Mouse (Mus musculus): ENCODE results near the gene Anks1. TPM values are rescaled to one million over a fixed set of nuclear protein-coding genes. Genes with fewer than 3 reads are reported as not detected.
A peak's percentile ranks its signal among the peaks of the same experiment; 100 is the strongest.

Anks1 gene
- polyA plus RNA-seq, 1 experiment from 2014 or later, result 19.0 TPM

DNA sequence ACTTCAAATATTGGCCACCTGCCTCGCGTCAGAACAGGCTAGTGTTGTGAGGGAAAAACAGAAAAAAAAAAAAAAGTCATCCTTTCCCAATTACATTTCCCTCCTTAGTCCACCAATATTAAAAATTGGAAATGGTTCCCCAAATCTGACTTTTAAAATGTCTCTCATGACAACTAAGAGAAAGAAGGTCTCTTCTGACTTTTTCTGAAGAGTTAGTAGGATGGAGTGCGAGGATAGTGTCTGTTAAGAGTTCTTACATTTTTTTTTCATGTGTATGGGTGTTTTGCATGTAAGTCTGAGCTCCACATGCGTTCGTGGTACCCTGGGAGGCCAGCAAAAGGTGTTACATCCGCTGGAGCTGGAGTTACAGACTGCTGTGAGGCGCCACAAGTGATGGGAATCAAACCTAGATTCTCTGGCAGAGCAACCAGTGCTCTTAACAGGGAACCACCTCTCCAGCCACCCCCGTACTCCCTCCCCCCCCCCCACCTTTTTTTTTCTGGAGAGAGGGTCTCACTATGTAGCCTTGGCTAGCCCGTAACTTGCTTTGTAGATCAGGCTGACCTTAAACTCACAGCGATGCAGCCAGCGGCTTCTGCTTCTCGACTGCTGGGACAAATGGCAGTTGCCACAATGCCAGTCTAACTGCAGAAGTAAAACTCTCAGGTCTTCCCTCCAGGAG, 759 bp upstream of the Anks1 start:
- 0 out of 2 replicates have a peak, but pooled peaks have one; percentile 2 for ATAC-seq (ENCODE audit: insufficient number of reproducible peaks, insufficient read depth, low FRiP score, low TSS enrichment, low read depth)
- H3K4me2 ChIP-seq, result peak overlapping the region; percentile 87
- WGBS, result under 1% methylated on average over 12 of the region's 12 CpGs

DNA sequence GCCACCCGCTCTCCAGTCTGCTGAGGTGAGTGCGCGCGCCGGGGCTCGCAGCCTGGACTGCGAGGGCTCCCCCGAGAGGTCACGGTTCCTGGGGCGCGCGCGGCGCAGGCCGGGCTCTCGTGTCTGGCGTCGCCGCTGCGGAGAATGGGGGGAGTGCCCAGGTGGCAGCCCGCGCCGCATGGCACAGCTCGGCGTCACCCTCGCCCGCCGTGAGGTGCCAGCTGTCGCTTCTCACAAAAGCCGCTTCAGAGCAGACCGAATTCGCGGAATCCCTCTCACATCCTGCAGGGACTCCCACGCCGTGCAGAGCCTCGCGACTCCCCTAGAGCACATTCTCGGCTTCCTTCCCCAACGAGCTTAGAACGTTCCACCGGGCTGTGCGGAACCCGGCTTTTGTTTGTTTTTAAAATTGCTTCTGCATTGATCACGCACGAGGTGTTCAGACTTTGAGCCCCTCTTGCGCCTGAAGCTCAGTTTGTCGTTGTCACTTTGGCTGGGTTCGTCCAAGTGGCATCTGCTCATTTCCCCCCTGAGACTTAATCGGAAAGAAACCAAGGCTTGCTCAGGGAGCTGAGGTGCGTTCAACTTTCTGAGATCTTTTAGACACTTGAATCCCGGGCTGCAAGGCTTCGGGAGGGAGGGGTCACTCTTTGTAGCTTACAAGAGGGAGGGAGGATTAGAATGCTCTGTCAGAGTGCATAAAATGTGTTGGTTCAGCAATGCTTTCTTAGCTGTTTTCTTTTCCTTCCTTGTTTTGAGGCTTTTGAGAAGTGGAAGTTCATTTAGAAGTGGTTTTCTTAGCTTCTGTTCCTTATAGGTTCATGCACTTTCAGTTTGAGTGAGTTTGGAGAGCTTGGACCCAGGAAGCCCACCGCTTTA, 755 bp downstream of the Anks1 start, which contains the start of gene Taf11:
Gene Taf11 (minus strand): TSS at position 223 of the 879 bp plus-strand sequence.
- 1% methylated on average over 49 of the region's 53 CpGs for WGBS
- H3K9me3 ChIP-seq, result no peaks in the 10 kb centered on the region
- no peaks in the 10 kb centered on the region for H3K27me3 ChIP-seq
- H3K36me3 ChIP-seq, result peaks cover 14% of the 10 kb centered on the region
- H3K9ac ChIP-seq (replicated peaks), result peak within 1 kb of the TSS; percentile 87
- peak; percentile 50 for ATAC-seq (ENCODE audit: insufficient number of reproducible peaks, insufficient read depth, low FRiP score, low TSS enrichment, low read depth)
- peak within 1 kb of the TSS; percentile 88 for H3K27ac ChIP-seq
- H3K4me2 ChIP-seq, result peak within 1 kb of the TSS; percentile 87
- H3K4me1 ChIP-seq (replicated peaks), result peaks cover 31% of the 10 kb centered on the region
- peak within 1 kb of the TSS; percentile 97 for H3K4me3 ChIP-seq (replicated peaks)

More for the DNA sequence above, 759 bp upstream of the Anks1 start:
- Histone ChIP-seq H3K4me3 (replicated peaks) (peak overlapping the region; percentile 97), H3K9me3 (no peaks in the 10 kb centered on the region), H3K27ac (peak overlapping the region; percentile 88), H3K36me3 (peaks cover 19% of the 10 kb centered on the region), H3K4me1 (replicated peaks) (peaks cover 31% of the 10 kb centered on the region), H3K9ac (replicated peaks) (peak overlapping the region; percentile 90), H3K27me3 (no peaks in the 10 kb centered on the region)

DNA sequence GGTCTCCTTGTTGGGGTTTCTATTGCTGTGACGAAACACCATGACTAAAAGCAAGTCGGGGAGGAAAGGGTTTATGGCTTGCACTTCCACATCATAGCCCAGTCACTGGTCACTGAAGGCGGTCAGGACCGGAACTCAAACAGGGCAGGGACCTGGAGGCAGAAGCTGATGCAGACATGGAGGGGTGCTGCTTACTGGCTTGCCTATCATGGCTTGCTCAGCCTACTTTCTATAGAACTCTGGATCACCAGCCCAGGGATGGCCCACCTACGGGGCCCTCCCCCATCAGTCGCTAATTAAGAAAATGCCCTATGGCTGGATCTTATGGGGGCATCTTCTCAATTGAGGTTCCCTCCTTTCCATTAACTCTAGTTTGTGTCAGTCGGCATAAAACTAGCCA, 2.3 kb downstream of the Anks1 start:
- H3K4me2 ChIP-seq, result 0 out of 2 replicates have a peak overlapping the region, but pooled peaks have one; percentile 87
- H3K27me3 ChIP-seq, result no peaks in the 10 kb centered on the region
- peaks cover 10% of the 10 kb centered on the region for H3K36me3 ChIP-seq
- H3K9ac ChIP-seq (replicated peaks), result no peak overlapping the region
- H3K4me3 ChIP-seq (replicated peaks), result no peak overlapping the region; the same call in 1 of the 2 replicates
- H3K4me1 ChIP-seq (replicated peaks), result peaks cover 29% of the 10 kb centered on the region
- H3K9me3 ChIP-seq, result no peaks in the 10 kb centered on the region
- no peak for ATAC-seq (ENCODE audit: insufficient number of reproducible peaks, insufficient read depth, low FRiP score, low TSS enrichment, low read depth)
- no peak overlapping the region for H3K27ac ChIP-seq
- WGBS, result 89% methylated on average over 7 of the region's 7 CpGs

DNA sequence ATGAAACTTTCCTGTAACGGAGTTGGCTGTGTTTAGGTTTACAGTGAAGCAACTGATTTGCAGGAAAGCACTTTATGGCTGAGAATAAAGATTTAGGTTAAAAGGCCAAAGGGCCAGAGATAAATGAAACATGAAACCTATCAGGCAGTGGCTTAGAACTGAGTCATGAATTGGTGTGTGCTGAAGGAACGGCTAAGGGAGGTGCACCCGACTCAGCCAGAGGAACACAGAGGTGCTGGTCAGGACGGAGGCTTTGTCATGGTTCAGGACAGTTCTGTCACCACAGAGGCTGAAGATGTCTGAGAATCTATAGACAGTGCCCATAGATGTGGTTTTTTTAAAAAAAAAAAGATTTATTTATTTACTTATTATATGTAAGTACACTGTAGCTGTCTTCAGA, 5.6 kb downstream of the Anks1 start:
- no peak for ATAC-seq (ENCODE audit: insufficient number of reproducible peaks, insufficient read depth, low FRiP score, low TSS enrichment, low read depth)
- no peak overlapping the region for H3K27ac ChIP-seq
- H3K4me1 ChIP-seq (replicated peaks), result peaks cover 26% of the 10 kb centered on the region
- peaks cover 10% of the 10 kb centered on the region for H3K36me3 ChIP-seq
- H3K4me2 ChIP-seq, result no peak overlapping the region
- WGBS, result 79% methylated on average over 4 of the region's 4 CpGs
- no peaks in the 10 kb centered on the region for H3K9me3 ChIP-seq
- H3K27me3 ChIP-seq, result no peaks in the 10 kb centered on the region
- no peak overlapping the region for H3K4me3 ChIP-seq (replicated peaks)
- no peak overlapping the region for H3K9ac ChIP-seq (replicated peaks)

DNA sequence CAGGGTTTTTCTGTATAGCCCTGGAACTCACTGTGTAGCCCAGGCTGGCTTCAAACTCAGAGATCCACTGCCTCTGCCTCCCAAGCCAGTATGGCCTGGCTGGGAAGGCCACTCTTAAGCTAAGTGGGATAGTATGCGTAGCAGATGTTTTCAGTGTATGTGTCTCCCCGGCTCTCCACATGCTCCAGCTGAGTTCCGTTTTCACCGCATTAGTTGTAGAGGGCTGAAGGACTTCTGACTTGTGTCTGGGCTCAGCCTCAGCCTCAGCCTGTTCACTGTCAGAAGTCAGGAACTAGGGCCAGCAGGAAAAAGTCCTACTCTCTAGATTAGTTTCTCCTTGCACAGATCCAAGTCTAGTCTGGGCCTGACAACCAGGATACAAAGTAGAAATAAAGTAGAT, 7.3 kb downstream of the Anks1 start:
- Histone ChIP-seq H3K36me3 (peaks cover 10% of the 10 kb centered on the region), H3K4me1 (replicated peaks) (peaks cover 18% of the 10 kb centered on the region), H3K27ac (no peak overlapping the region), H3K4me2 (no peak overlapping the region), H3K4me3 (replicated peaks) (no peak overlapping the region), H3K27me3 (no peaks in the 10 kb centered on the region), H3K9me3 (no peaks in the 10 kb centered on the region), H3K9ac (replicated peaks) (no peak overlapping the region)
- WGBS, result 61% methylated on average over 4 of the region's 4 CpGs
- ATAC-seq (ENCODE audit: insufficient number of reproducible peaks, insufficient read depth, low FRiP score, low TSS enrichment, low read depth), result no peak

DNA sequence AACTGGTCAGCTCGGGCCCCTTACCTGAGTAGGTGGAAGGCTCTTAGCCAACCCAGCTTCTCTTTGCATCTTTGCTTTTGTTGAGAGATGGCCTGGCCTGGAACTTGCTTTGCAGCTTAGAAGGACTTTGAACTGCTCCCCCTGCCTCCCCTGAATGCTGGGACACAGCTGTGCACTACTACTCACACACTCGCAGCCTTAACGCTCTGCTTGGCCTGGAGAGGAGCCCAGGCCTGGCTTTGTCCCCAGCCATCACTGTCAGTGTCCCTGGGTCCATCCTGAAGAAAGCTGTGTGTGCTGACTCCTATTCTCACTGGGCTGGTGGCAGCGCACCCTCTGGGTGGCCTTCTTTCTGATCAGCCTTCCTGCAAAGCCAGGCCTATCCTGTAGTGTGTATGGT, 11.6 kb downstream of the Anks1 start:
- 0 out of 2 replicates have a peak overlapping the region, but pooled peaks have one; percentile 23 for H3K27ac ChIP-seq
- H3K9ac ChIP-seq (replicated peaks), result 0 out of 2 replicates have a peak overlapping the region, but pooled peaks have one; percentile 12

DNA sequence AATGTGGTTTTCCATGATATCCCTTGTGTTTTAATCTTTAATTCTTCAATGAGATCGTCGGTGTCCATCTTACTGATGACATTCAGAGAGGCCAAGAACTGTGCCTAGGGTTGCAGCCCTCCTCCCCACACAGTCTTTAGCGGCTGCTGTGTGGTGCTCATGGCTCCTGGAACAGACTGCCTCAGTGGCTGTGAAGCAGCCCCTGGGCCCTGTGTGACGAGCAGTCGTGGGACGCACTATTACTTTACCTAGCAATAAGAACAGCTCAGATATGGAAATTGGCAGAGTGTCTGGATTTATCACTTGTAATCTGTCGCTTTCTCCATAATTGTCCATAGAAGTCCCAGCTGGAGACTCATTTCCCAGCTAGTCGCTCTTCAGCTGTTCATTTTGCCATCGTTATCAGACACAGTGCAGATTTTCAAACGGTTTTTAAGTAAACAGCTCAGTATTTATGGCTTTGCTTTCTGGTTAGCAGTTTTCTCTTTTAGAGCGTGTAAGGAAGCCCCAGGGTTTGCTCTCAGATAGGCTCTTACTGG, 13.1 kb downstream of the Anks1 start:
- no peak for ATAC-seq (ENCODE audit: insufficient number of reproducible peaks, insufficient read depth, low FRiP score, low TSS enrichment, low read depth)
- Histone ChIP-seq H3K36me3 (peaks cover 19% of the 10 kb centered on the region; the same call in 1 of the 2 replicates), H3K4me3 (replicated peaks) (no peak overlapping the region), H3K4me2 (no peak overlapping the region), H3K27me3 (no peaks in the 10 kb centered on the region), H3K4me1 (replicated peaks) (peaks cover 18% of the 10 kb centered on the region), H3K27ac (no peak overlapping the region), H3K9me3 (no peaks in the 10 kb centered on the region), H3K9ac (replicated peaks) (no peak overlapping the region)
- WGBS, result 76% methylated on average over 11 of the region's 11 CpGs

More for the DNA sequence above, 11.6 kb downstream of the Anks1 start:
- no peak overlapping the region for H3K4me2 ChIP-seq
- no peak for ATAC-seq (ENCODE audit: insufficient number of reproducible peaks, insufficient read depth, low FRiP score, low TSS enrichment, low read depth)
- no peaks in the 10 kb centered on the region for H3K27me3 ChIP-seq
- H3K4me1 ChIP-seq (replicated peaks), result peaks cover 13% of the 10 kb centered on the region
- WGBS, result 84% methylated on average over 4 of the region's 4 CpGs
- no peaks in the 10 kb centered on the region for H3K9me3 ChIP-seq
- H3K36me3 ChIP-seq, result peaks cover 19% of the 10 kb centered on the region; the same call in 1 of the 2 replicates
- H3K4me3 ChIP-seq (replicated peaks), result no peak overlapping the region

DNA sequence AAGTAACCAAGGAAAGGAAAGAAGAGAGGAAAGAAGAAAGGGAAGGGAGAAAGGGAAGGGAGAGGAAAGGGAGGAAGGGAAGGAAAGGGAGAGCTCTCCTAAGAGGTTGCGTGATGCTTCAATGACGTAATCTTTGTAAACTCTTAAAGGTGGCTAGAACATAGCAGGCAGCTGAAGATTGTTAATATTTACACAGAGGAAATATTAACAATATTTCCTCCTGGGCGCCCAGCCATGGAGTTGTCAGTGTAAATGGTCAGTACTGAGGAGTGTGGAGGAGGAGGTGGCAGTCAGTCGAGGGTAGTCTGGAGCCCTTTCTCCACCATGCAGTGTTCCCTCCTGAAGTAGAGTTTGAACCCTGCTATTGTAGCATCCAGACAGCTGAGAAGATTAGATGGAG, 15.9 kb downstream of the Anks1 start:
- 86% methylated on average over 4 of the region's 4 CpGs for WGBS
- H3K4me3 ChIP-seq (replicated peaks), result no peak overlapping the region

DNA sequence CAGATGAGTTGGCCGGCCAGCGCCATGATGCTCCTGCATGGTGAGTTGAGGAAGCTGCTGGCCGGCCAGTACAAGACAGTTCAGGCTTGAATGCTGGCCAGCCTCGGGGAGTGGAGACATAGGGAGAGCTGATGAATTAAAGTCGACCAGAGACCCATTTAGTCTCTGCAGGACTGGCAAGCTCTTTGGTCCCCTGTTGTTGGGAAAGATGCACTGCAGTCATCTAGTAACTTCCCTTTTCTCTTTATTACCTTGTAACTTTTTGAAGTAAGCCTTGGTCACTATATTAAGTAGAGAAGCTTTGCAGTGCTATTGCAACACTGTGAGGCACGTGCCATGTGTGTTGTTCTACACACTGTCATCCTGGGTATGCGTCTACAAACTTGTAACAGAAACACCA, 16.4 kb downstream of the Anks1 start:
- ATAC-seq (ENCODE audit: insufficient number of reproducible peaks, insufficient read depth, low FRiP score, low TSS enrichment, low read depth), result no peak
- Histone ChIP-seq H3K4me1 (replicated peaks) (peaks cover 11% of the 10 kb centered on the region; the same call in 1 of the 2 replicates), H3K9ac (replicated peaks) (no peak overlapping the region), H3K4me2 (no peak overlapping the region), H3K27me3 (no peaks in the 10 kb centered on the region), H3K9me3 (no peaks in the 10 kb centered on the region), H3K36me3 (peaks cover 25% of the 10 kb centered on the region; the same call in 1 of the 2 replicates), H3K4me3 (replicated peaks) (no peak overlapping the region), H3K27ac (no peak overlapping the region)
- WGBS, result 82% methylated on average over 7 of the region's 7 CpGs

More for the DNA sequence above, 15.9 kb downstream of the Anks1 start:
- Histone ChIP-seq H3K9ac (replicated peaks) (no peak overlapping the region), H3K4me2 (no peak overlapping the region), H3K36me3 (peaks cover 25% of the 10 kb centered on the region; the same call in 1 of the 2 replicates), H3K27ac (no peak overlapping the region), H3K9me3 (no peaks in the 10 kb centered on the region), H3K27me3 (no peaks in the 10 kb centered on the region), H3K4me1 (replicated peaks) (peaks cover 11% of the 10 kb centered on the region; the same call in 1 of the 2 replicates)
- no peak for ATAC-seq (ENCODE audit: insufficient number of reproducible peaks, insufficient read depth, low FRiP score, low TSS enrichment, low read depth)

DNA sequence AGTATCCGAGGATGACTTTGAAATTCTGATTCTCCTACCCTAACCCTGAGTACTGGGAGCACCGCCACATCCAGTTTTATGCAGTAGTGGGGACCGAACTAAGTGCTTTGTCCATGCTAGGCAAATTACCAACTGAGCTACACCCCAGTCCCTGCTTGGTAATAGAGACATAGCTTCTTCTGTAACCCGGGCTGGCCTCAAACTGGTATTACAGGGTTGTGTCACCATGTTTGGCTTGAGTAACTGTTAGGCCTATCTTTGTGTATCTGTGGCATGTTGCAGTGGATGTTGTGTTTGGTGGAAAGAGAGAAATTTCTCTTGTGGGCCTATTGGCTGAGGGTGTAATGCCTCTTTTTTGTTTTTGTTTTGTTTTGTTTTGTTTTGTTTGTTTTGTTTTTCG, 21.2 kb downstream of the Anks1 start:
- Histone ChIP-seq H3K9ac (replicated peaks) (no peak overlapping the region), H3K4me2 (no peak overlapping the region), H3K36me3 (peaks cover 6% of the 10 kb centered on the region; the same call in 1 of the 2 replicates), H3K4me1 (replicated peaks) (0 out of 2 replicates have a peak, but pooled peaks cover 5% of the 10 kb centered on the region), H3K4me3 (replicated peaks) (no peak overlapping the region), H3K27ac (no peak overlapping the region), H3K27me3 (no peaks in the 10 kb centered on the region), H3K9me3 (no peaks in the 10 kb centered on the region)
- 94% methylated on average over 5 of the region's 5 CpGs for WGBS
- ATAC-seq (ENCODE audit: insufficient number of reproducible peaks, insufficient read depth, low FRiP score, low TSS enrichment, low read depth), result no peak

DNA sequence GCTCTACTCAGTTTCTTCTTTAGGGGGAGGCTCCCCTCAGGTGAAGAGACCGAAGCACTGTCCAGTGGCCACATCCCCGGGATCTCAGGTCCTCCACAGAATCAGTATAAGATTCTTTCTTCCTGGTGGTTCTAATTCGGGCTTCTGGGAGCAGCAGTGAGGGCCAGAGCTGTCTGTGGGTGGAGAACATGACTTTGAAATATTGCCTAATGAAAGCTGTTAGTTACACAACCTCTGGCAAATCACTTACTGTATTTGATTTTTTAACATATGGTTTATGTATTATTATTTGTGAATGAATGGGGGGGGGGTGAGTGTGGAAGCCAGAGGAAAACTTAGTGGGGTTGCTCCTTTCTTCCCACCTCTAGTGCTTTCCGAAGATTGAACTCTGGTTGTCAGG, 22.7 kb downstream of the Anks1 start:
- H3K9ac ChIP-seq (replicated peaks), result no peak overlapping the region

More for the DNA sequence above, 22.7 kb downstream of the Anks1 start:
- no peaks in the 10 kb centered on the region for H3K9me3 ChIP-seq
- H3K4me1 ChIP-seq (replicated peaks), result peaks cover 5% of the 10 kb centered on the region
- ATAC-seq (ENCODE audit: insufficient number of reproducible peaks, insufficient read depth, low FRiP score, low TSS enrichment, low read depth), result no peak
- 79% methylated on average over 4 of the region's 4 CpGs for WGBS
- H3K4me2 ChIP-seq, result no peak overlapping the region
- H3K27ac ChIP-seq, result no peak overlapping the region
- no peaks in the 10 kb centered on the region for H3K27me3 ChIP-seq
- peaks cover 6% of the 10 kb centered on the region; the same call in 1 of the 2 replicates for H3K36me3 ChIP-seq
- H3K4me3 ChIP-seq (replicated peaks), result no peak overlapping the region

All from limb, embryonic 12.5 days (tissue).